Mouse (Mus musculus): ENCODE measurements around the gene Nudt6.

The Nudt6 gene

DNA sequence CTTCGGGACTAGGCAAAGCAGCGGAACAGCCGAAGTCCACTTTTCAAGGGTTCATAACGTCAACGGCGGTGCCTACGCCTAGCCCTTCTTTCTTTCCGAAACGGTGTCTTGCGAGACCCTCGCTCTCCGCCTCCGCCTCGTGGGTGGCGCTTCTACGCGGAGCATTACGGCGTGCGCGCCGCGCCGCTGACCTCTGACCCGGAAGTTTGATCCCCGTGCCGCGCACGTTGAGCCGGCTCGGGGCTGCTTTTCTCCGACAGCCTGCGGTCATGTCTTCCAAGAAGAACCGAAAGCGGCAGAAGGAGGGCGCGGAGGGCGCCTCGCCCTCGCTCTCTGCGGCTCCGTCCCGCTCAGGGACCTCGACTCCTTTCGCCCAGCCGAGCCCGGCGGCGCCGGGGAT lies at the start of gene Nudt6:
Gene Nudt6 (minus strand): TSS at position 140 of the 400 bp plus-strand sequence.
- peak; percentile 83 for DNase-seq (ENCODE audit: low spot score)

- DNase-seq (ENCODE audit: low spot score) = no peak
Observed at GRCm38 (mm10) chr3:37469353-37469752, 49.3 kb upstream of the Nudt6 start.

DNA sequence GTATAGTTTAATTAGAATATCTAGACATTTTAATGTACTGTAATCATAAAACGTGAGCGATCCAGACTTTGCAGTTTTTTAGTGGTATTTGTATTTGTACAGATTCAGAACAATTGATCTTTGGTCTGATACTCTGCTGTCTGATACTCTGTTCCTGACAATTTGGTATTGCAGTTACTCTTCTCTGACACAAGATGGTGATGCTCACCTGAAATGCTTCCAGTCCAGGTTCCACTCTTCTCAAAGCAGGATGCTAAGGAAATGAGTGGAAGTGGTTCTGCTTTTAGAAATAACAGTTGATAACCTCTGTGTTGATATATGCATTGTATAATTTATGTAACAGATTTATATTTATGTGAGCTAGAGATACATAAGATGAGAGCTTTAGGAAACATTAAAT lies 48.2 kb upstream of the Nudt6 start:
- DNase-seq (ENCODE audit: low spot score) = no peak

- DNase-seq (ENCODE audit: low spot score) = no peak
Observed at GRCm38 (mm10) chr3:37455992-37456391, 36.0 kb upstream of the Nudt6 start.

DNA sequence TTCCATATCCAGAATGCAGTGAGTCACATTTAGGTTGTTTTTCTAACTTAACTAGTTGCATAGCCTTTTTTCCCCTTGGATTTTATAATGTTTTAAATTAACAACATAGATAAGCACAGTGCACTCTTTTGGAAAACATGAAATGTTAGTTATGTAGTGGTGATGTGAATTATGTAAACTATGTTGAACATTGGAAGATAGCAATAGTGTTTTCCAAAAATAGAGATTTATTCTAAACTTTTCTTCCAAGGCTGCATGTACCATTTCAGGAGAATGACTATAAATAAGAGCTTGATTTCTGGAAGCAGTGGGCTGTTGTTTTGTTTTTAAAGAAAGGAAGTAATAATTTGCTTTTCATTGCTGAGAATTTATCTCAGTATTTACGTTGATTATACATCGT lies 23.4 kb upstream of the Nudt6 start:
- DNase-seq (ENCODE audit: low spot score) = no peak

DNA sequence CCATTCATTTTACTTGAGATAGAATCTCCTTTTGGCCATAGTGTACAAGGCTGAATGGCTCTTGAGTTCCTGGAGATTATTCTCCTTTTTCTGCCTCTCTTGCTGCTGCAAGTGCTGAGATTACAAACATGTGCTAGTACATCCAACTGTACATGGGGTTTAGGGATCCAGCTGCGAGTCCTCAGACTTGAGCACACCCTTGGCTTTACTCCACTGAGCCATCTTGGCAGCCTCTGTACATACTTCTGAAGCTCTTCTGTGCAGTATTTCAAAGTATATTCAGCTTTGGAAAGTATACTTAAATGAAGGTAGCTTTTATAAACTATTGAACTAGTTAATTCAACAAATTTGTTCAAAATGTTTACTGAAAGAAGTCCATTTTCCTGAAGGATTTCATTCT lies 19.8 kb upstream of the Nudt6 start:
- DNase-seq (ENCODE audit: low spot score) = no peak

DNA sequence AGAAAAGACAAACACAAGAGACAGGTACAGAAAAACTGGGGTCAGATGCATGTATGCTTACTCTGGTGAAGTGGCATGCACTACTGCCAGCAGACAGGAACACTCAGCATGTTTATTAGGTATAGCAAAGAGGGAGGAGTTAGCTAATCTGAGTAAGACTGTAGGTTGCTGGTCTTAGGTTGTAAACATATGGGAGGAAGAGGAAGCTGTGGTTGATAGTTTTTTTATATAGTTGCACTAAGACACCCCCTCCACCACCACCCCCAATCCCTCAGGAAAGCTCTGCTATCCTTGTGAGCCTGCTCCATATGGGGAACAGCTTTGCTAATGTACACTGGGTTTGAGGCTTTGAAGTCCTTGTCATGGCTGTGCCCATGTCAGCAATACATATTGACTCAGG lies 10.3 kb upstream of the Nudt6 start:
- no peak for DNase-seq (ENCODE audit: low spot score)

GRCm38 (mm10) chr3:37426069-37426468 lies 6.1 kb upstream of the Nudt6 start:
- no peak for DNase-seq (ENCODE audit: low spot score)

- DNase-seq (ENCODE audit: low spot score) = no peak
Observed at GRCm38 (mm10) chr3:37421179-37421578, 1.2 kb upstream of the Nudt6 start.

DNA sequence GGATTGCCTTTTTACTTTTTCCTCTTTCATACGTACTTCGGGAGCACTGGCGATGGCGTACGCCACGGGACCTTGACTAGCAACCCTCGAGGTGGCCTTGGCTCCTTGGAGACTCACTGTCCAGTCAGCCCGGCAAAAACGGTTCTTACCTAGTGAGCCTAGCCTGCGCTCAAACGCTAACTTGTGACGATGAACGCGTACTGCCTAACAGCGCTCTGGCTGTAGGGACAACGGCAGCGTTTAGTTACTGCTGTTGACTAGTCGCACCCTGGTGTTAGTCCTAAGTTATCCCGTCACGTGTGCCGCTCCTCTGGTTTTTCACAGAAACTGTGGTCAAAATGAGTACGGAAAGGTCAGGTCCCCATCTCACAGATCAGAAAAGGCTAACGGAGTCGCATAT lies 630 bp upstream of the Nudt6 start:
- no peak for DNase-seq (ENCODE audit: low spot score)

- peak; percentile 98 for DNase-seq (ENCODE audit: low spot score)
Observed at GRCm38 (mm10) chr3:37419458-37419991, 486 bp downstream of the Nudt6 start, which contains the start of gene Spata5. Spata5 (plus strand) TSS chr3:37419896.

DNA sequence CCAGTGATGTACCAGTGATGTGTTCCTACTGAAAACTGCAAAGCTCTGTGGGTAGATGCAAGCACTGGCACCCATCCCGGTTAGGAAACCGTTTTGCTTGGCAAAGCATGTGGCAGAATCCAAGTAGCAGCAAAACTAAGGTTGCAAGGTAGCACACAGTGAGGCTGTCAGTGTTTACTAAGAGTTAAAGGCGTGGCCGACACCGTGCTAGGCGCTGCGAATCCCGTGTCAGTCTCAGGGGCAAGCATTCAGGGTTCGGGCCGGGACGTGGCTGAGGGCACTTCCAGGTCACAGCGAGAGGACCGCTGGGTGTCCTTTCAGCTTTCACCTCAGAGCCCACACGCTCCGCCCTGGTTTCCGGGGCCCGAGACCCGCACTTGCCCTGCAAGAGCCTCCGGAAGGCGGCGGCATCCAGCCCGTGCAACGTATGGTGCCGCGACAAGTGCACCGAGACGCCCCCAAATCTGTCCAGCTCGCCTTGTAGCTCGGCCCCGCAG lies 1.0 kb downstream of the Nudt6 start:
- DNase-seq (ENCODE audit: low spot score) = no peak

DNA sequence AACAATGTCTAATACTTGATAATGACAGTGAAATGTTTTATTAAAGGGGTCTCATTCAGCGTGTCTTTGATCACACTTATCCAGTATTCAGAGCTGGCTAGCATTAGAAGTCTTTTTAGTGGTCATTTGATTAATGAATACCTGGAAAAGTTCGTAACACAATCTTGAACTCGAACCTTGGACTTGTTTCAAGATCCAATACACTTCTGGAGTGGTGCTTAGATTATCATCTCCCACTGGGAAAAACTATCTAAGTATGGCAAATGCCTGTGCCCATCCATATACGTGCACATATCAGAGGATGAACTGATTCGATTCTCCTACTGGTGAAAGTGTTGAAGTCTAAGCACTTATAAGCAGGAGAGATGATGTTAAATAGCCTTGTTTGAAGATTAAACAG lies 1.7 kb downstream of the Nudt6 start:
- no peak for DNase-seq (ENCODE audit: low spot score)

GRCm38 (mm10) chr3:37414413-37414960 lies 5.5 kb downstream of the Nudt6 start:
- DNase-seq (ENCODE audit: low spot score) = peak; percentile 37

DNA sequence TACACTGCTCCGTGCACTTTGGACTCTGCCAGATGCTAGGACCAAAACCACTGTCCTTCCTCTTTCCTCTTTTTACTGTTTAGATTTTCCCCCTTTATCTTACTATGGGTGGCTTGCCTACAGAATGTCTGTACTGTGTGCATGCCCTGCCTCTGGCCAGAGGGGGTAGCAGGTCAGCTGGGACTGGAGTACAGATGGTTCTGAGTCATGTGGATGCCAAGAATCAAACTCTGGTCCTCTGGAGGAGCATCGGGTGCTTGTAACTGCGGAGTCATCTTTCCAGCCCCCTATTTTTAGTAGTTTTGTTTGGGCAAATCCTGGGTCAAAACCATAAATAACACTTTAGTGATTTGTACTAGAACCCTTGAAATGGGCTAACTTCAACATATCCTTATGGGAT lies 6.6 kb downstream of the Nudt6 start:
- DNase-seq (ENCODE audit: low spot score) = no peak

DNA sequence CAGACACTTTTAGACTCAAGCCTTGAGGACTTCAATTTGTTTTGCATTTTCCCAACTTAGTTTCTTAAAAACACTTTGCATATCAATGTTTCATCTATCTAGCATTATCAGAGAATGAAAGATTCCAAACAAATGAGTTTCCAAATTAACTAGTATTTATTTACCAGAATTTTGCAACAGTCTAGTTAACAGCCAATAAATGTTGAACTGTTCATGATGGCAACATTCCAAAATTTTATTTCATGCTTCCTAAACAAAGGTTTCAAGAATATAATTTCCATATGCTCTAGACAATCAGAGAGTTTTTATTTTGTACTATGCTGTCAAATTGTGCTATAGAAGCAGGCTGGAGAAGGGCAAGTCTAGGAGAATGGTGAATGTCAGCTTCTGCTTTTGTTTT lies 12.4 kb downstream of the Nudt6 start:
- DNase-seq (ENCODE audit: low spot score) = no peak

GRCm38 (mm10) chr3:37401729-37402610 lies 18.0 kb downstream of the Nudt6 start:
- peak; percentile 52 for DNase-seq (ENCODE audit: low spot score)

DNA sequence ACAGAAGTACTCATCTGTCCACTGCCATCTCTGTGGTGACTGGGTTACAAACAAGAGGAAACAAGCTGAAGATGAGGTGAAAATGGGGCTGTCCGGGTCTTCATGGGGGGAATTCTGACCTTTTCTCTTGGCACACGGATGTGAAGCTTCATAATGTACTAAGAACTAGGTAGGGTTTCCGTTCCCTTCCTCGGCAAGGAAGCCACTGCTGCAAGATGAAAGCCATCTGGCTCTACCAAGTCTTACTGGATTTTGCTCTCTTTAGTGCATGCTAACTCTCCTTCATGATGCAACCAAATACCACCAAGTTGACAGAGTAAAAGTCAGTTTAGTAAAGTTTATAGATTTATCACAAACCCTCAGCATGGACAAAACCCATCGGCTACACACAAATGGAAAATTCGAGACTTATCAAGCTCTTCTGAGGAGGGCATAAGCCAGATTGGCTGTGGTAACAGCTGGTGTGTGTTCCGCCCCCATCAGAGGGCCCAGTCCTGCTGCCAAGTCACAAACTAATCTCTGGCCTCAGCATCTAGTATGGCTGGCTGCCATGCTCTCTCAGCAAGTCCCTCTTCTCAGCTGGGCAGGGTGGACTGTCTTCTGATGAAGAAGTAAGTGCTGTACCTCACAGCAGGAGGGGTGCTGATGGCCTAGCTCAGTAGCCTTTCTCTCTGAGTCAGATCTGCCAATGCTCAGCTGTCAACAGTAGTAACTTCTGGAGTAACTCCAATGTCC lies 21.2 kb downstream of the Nudt6 start:
- peak; percentile 48 for DNase-seq (ENCODE audit: low spot score)

- DNase-seq (ENCODE audit: low spot score) = no peak
Observed at GRCm38 (mm10) chr3:37397646-37398045, 22.4 kb downstream of the Nudt6 start.

- no peak for DNase-seq (ENCODE audit: low spot score)
Observed at GRCm38 (mm10) chr3:37396930-37397608, 22.9 kb downstream of the Nudt6 start.

GRCm38 (mm10) chr3:37387310-37387709 lies 32.7 kb downstream of the Nudt6 start:
- no peak for DNase-seq (ENCODE audit: low spot score)

Data from ovary, adult 18-20 months (tissue).